Mouse (Mus musculus) cerebellum, adult 2 months (tissue): ENCODE measurements at regions not wholly inside any gene's neighbourhood (a gene's known extent, or its start where the extent isn't known, plus 50 kb on each side); places are given as distances from the start of the nearest gene placed in this dataset.

Source experiments
- CTCF ChIP-seq: fragments of 200-500 bp; IDR thresholded peaks from 2 replicates; pipeline ENCODE4 v1.5.1; 2011; ENCODE audit warnings: low read depth, mild to moderate bottlenecking, control low read depth, low read length, moderate library complexity, borderline replicate concordance; ENCODE audit not compliant: insufficient read depth
- POLR2A ChIP-seq: fragments of 200-500 bp; IDR thresholded peaks from 2 replicates; pipeline ENCODE4 v1.6.1; 2011; ENCODE audit warnings: low read length, control low read depth, borderline replicate concordance; ENCODE audit not compliant: insufficient read depth

- no peak for TF ChIP-seq POLR2A
- no peak for TF ChIP-seq CTCF
Observed at GRCm38 (mm10) chr13:100954598-100955251, 121.5 kb upstream of the Slc30a5 start.
